Mouse (Mus musculus): ENCODE results near the gene Tcte3. TPM values are rescaled to one million over a fixed set of nuclear protein-coding genes. Genes with fewer than 3 reads are reported as not detected.
"Not testable (repeated sequence)": the region's sequence is repeated elsewhere in the genome, so short reads cannot be mapped to it uniquely, and the experiment has no call there.

Tcte3 gene
- polyA plus RNA-seq, 1 experiment from 2014 or later, result 0.50 TPM

- Histone ChIP-seq H3K4me2 (ENCODE audit: low read length) (no peak overlapping the region), H3K4me3 (ENCODE audit: low read depth, low read length) (no peak overlapping the region), H3K27me3 (ENCODE audit: control insufficient read depth, insufficient read depth, low read depth, low read length) (no peaks in the 10 kb centered on the region), H3K9me3 (replicated peaks; ENCODE audit: control insufficient read depth, low read length, poor library complexity, severe bottlenecking) (no peaks in the 10 kb centered on the region), H3K36me3 (ENCODE audit: control insufficient read depth, insufficient read depth, low read length) (peaks cover 3% of the 10 kb centered on the region; the same call in 1 of the 2 replicates), H3K27ac (ENCODE audit: low read length) (no peak overlapping the region), H3K4me1 (ENCODE audit: control insufficient read depth, insufficient read depth, low read length) (peaks cover 9% of the 10 kb centered on the region; the same call in 1 of the 2 replicates), H3K9ac (ENCODE audit: low read depth, low read length) (no peak overlapping the region)
- 77% methylated on average over 8 of the region's 8 CpGs for WGBS
- ATAC-seq, result no peak
These were observed 26.9 kb upstream of the Tcte3 start for GRCm38 (mm10) chr17:15068040-15068792.

GRCm38 (mm10) chr17:15066911-15067310 is 25.6 kb upstream of the Tcte3 start:
- no peak overlapping the region for H3K27ac ChIP-seq (ENCODE audit: low read length)
- H3K4me3 ChIP-seq (ENCODE audit: low read depth, low read length), result no peak overlapping the region
- H3K4me2 ChIP-seq (ENCODE audit: low read length), result no peak overlapping the region
- WGBS, result 79% methylated on average over 1 of the region's 1 CpGs
- H3K9ac ChIP-seq (ENCODE audit: low read depth, low read length), result no peak overlapping the region; the same call in 1 of the 2 replicates
- H3K9me3 ChIP-seq (replicated peaks; ENCODE audit: control insufficient read depth, low read length, poor library complexity, severe bottlenecking), result no peaks in the 10 kb centered on the region
- no peaks in the 10 kb centered on the region for H3K27me3 ChIP-seq (ENCODE audit: control insufficient read depth, insufficient read depth, low read depth, low read length)
- H3K4me1 ChIP-seq (ENCODE audit: control insufficient read depth, insufficient read depth, low read length), result peaks cover 9% of the 10 kb centered on the region; the same call in 1 of the 2 replicates
- ATAC-seq, result no peak
- H3K36me3 ChIP-seq (ENCODE audit: control insufficient read depth, insufficient read depth, low read length), result peaks cover 7% of the 10 kb centered on the region; the same call in 1 of the 2 replicates

- H3K27ac ChIP-seq (ENCODE audit: low read length), result peak overlapping the region; percentile 72
- peaks cover 9% of the 10 kb centered on the region; the same call in 1 of the 2 replicates for H3K4me1 ChIP-seq (ENCODE audit: control insufficient read depth, insufficient read depth, low read length)
- WGBS, result 41% methylated on average over 6 of the region's 6 CpGs
- peak overlapping the region; percentile 10; the same call in 1 of the 2 replicates for H3K4me3 ChIP-seq (ENCODE audit: low read depth, low read length)
- peaks cover 7% of the 10 kb centered on the region; the same call in 1 of the 2 replicates for H3K36me3 ChIP-seq (ENCODE audit: control insufficient read depth, insufficient read depth, low read length)
- H3K9ac ChIP-seq (ENCODE audit: low read depth, low read length), result peak overlapping the region; percentile 58
- peak overlapping the region; percentile 54 for H3K4me2 ChIP-seq (ENCODE audit: low read length)
- H3K27me3 ChIP-seq (ENCODE audit: control insufficient read depth, insufficient read depth, low read depth, low read length), result no peaks in the 10 kb centered on the region
- ATAC-seq, result peak; percentile 90
- H3K9me3 ChIP-seq (replicated peaks; ENCODE audit: control insufficient read depth, low read length, poor library complexity, severe bottlenecking), result no peaks in the 10 kb centered on the region
These were observed 24.8 kb upstream of the Tcte3 start for GRCm38 (mm10) chr17:15066066-15066465.

GRCm38 (mm10) chr17:15065391-15066024 is 24.2 kb upstream of the Tcte3 start:
- no peaks in the 10 kb centered on the region for H3K9me3 ChIP-seq (replicated peaks; ENCODE audit: control insufficient read depth, low read length, poor library complexity, severe bottlenecking)
- peak overlapping the region; percentile 72 for H3K27ac ChIP-seq (ENCODE audit: low read length)
- H3K27me3 ChIP-seq (ENCODE audit: control insufficient read depth, insufficient read depth, low read depth, low read length), result no peaks in the 10 kb centered on the region
- H3K4me3 ChIP-seq (ENCODE audit: low read depth, low read length), result peak overlapping the region; percentile 10; the same call in 1 of the 2 replicates
- ATAC-seq, result peak; percentile 87
- H3K9ac ChIP-seq (ENCODE audit: low read depth, low read length), result peak overlapping the region; percentile 58
- peaks cover 9% of the 10 kb centered on the region; the same call in 1 of the 2 replicates for H3K4me1 ChIP-seq (ENCODE audit: control insufficient read depth, insufficient read depth, low read length)
- peaks cover 7% of the 10 kb centered on the region; the same call in 1 of the 2 replicates for H3K36me3 ChIP-seq (ENCODE audit: control insufficient read depth, insufficient read depth, low read length)
- peak overlapping the region; percentile 54 for H3K4me2 ChIP-seq (ENCODE audit: low read length)
- WGBS, result 39% methylated on average over 13 of the region's 13 CpGs

GRCm38 (mm10) chr17:15060356-15060755 is 19.1 kb upstream of the Tcte3 start:
- no peak for ATAC-seq
- Histone ChIP-seq H3K4me3 (ENCODE audit: low read depth, low read length) (no peak overlapping the region), H3K9ac (ENCODE audit: low read depth, low read length) (no peak overlapping the region), H3K4me2 (ENCODE audit: low read length) (no peak overlapping the region), H3K4me1 (ENCODE audit: control insufficient read depth, insufficient read depth, low read length) (no peaks in the 10 kb centered on the region), H3K27me3 (ENCODE audit: control insufficient read depth, insufficient read depth, low read depth, low read length) (no peaks in the 10 kb centered on the region), H3K36me3 (ENCODE audit: control insufficient read depth, insufficient read depth, low read length) (peaks cover 29% of the 10 kb centered on the region), H3K9me3 (replicated peaks; ENCODE audit: control insufficient read depth, low read length, poor library complexity, severe bottlenecking) (no peaks in the 10 kb centered on the region), H3K27ac (ENCODE audit: low read length) (no peak overlapping the region)
- WGBS, result 97% methylated on average over 6 of the region's 6 CpGs

DNA sequence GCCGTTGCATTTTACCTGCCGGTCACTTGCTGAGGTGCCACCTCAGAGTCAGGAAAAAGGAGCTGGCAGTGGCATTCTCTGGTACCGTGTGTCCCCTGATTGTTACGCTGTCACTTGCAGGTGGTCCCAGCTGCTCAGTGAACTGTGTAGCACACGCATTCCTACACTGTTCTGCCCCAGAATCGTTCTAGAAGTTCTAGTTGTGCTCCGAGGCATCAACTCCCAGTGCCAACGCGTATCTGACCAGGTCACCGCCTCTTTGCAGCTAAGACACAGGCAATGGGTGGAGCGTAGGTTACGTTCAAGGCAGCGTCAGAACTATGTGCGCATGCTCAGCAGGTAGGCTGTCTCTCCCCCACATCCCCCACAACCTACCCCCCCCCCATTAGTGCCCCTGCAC is 18.4 kb upstream of the Tcte3 start:
- Histone ChIP-seq H3K4me3 (ENCODE audit: low read depth, low read length) (no peak overlapping the region), H3K4me2 (ENCODE audit: low read length) (no peak overlapping the region), H3K27ac (ENCODE audit: low read length) (no peak overlapping the region), H3K27me3 (ENCODE audit: control insufficient read depth, insufficient read depth, low read depth, low read length) (no peaks in the 10 kb centered on the region), H3K9ac (ENCODE audit: low read depth, low read length) (no peak overlapping the region), H3K9me3 (replicated peaks; ENCODE audit: control insufficient read depth, low read length, poor library complexity, severe bottlenecking) (no peaks in the 10 kb centered on the region), H3K4me1 (ENCODE audit: control insufficient read depth, insufficient read depth, low read length) (no peaks in the 10 kb centered on the region), H3K36me3 (ENCODE audit: control insufficient read depth, insufficient read depth, low read length) (peaks cover 29% of the 10 kb centered on the region)
- no peak for ATAC-seq
- WGBS, result 95% methylated on average over 14 of the region's 14 CpGs

DNA sequence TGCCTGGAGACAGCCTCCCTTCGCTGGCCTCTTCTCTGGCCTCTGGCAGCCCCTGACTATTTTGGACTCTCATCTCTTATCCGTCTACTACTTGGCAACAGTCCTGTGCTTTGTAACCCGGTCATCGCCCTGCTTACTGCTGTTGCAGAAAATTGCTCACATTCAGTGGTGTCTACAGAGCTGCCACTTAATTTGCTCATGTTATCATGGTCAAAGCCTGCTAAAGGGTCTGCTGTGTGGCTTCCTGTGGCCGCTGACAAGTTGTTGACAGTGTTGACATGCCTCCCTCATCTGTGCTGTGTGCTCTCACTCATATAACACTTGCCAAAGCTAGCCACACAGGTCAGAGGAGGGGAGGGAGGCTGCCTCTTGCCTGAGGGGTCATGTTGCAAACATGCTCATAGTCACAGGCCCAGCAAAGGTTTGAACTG is 16.9 kb upstream of the Tcte3 start:
- Histone ChIP-seq H3K9me3 (replicated peaks; ENCODE audit: control insufficient read depth, low read length, poor library complexity, severe bottlenecking) (no peaks in the 10 kb centered on the region), H3K4me2 (ENCODE audit: low read length) (no peak overlapping the region), H3K9ac (ENCODE audit: low read depth, low read length) (no peak overlapping the region), H3K4me1 (ENCODE audit: control insufficient read depth, insufficient read depth, low read length) (no peaks in the 10 kb centered on the region), H3K36me3 (ENCODE audit: control insufficient read depth, insufficient read depth, low read length) (peaks cover 26% of the 10 kb centered on the region), H3K27me3 (ENCODE audit: control insufficient read depth, insufficient read depth, low read depth, low read length) (no peaks in the 10 kb centered on the region), H3K4me3 (ENCODE audit: low read depth, low read length) (no peak overlapping the region), H3K27ac (ENCODE audit: low read length) (no peak overlapping the region)
- ATAC-seq, result no peak
- WGBS, result 94% methylated on average over 5 of the region's 5 CpGs

DNA sequence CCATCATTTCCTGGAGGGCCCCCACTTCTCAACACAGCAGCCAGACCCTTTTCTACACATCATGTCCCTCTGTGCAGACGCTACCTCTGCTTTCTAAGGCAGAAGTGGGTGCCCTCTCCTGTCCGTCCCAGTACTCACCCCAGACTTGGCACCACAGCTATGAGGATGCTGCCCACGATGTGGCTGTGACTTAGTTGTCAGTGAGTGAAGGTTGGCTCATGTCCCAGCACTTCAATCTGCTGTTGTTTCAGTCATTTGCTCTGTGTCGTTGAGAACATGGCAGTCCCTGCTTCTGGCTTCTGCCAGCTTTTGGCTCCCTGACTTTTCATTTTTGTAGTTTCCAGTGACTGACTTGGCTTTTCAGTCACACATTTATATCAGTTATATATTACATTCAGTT is 14.6 kb upstream of the Tcte3 start:
- H3K36me3 ChIP-seq (ENCODE audit: control insufficient read depth, insufficient read depth, low read length), result peaks cover 22% of the 10 kb centered on the region
- 92% methylated on average over 4 of the region's 4 CpGs for WGBS
- no peak overlapping the region for H3K4me3 ChIP-seq (ENCODE audit: low read depth, low read length)
- no peak for ATAC-seq
- H3K27ac ChIP-seq (ENCODE audit: low read length), result no peak overlapping the region
- H3K9ac ChIP-seq (ENCODE audit: low read depth, low read length), result no peak overlapping the region
- no peaks in the 10 kb centered on the region for H3K27me3 ChIP-seq (ENCODE audit: control insufficient read depth, insufficient read depth, low read depth, low read length)
- H3K4me2 ChIP-seq (ENCODE audit: low read length), result no peak overlapping the region
- no peaks in the 10 kb centered on the region for H3K9me3 ChIP-seq (replicated peaks; ENCODE audit: control insufficient read depth, low read length, poor library complexity, severe bottlenecking)
- H3K4me1 ChIP-seq (ENCODE audit: control insufficient read depth, insufficient read depth, low read length), result no peaks in the 10 kb centered on the region

DNA sequence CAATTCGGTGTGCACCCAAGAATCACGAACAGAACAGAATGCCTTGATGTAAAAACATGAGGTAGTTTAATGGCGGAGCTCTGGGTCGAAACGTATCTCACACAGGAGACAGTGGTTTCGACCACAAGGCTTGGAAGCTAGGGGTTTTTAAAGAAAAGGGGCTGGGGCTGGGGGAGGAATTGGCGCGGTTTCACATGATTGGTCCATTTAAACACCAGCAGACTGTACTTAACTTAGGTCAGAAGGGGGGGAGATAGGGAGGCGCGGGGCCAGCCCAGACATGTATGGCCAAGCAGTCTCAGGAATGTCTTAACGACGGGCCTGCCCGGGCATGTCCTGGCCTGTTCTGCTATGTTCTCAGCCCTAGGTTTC is 12.5 kb upstream of the Tcte3 start:
- WGBS, result 91% methylated on average over 9 of the region's 13 CpGs
- not testable (repeated sequence) for ATAC-seq; H3K4me2 ChIP-seq (ENCODE audit: low read length); H3K4me3 ChIP-seq (ENCODE audit: low read depth, low read length); H3K4me1 ChIP-seq (ENCODE audit: control insufficient read depth, insufficient read depth, low read length); H3K9ac ChIP-seq (ENCODE audit: low read depth, low read length); H3K9me3 ChIP-seq (replicated peaks; ENCODE audit: control insufficient read depth, low read length, poor library complexity, severe bottlenecking); H3K27ac ChIP-seq (ENCODE audit: low read length); H3K27me3 ChIP-seq (ENCODE audit: control insufficient read depth, insufficient read depth, low read depth, low read length)
- H3K36me3 ChIP-seq (ENCODE audit: control insufficient read depth, insufficient read depth, low read length), result peaks cover 11% of the 10 kb centered on the region; the same call in 1 of the 2 replicates

All from midbrain, embryonic 16.5 days (tissue).